Mouse (Mus musculus): ENCODE data around the gene Rbm10.

DNA sequence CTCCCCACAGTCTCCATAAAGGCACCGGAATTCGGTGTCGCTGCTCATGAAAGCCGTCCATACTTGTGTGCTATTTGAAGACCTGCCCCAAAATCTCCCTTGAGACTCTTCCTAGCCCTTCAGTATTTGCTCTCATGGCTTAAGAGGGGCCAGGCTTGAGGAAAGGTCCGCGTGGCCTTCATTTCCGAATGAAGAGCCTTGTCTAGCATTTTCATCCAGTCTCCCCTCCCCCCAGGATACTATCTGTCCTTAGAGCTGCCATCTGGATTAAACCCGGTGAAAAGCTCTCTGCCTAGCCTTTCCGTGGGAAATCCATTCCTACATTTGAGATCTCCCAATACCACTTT lies 46.1 kb downstream of the Rbm10 start:
- TF ChIP-seq EP300 (IDR thresholded peaks at IDR 0.05; ENCODE audit: low read depth in 1 of 2, low read length in 2 of 2): no peak
- TF ChIP-seq CTCF (IDR thresholded peaks at IDR 0.05 in 2 of 3, conservative IDR thresholded peaks at IDR 0.05 in 1 of 3; ENCODE audit: control insufficient read depth in 1 of 3, insufficient read depth in 1 of 3, low read depth in 2 of 3, low read length in 3 of 3, poor library complexity in 1 of 3, severe bottlenecking in 1 of 3): no peak
- TF ChIP-seq CHD1 (IDR thresholded peaks at IDR 0.05; ENCODE audit: low read depth, low read length): no peak; the same call in 1 of the 2 replicates
- no peak for TF ChIP-seq JUND (IDR thresholded peaks at IDR 0.05; ENCODE audit: low read depth, low read length)
- no peak for TF ChIP-seq MYB (IDR thresholded peaks at IDR 0.05; ENCODE audit: low read depth, low read length)
- no peak for TF ChIP-seq MYC (IDR thresholded peaks at IDR 0.05; ENCODE audit: low read depth, low read length)
- no peak for TF ChIP-seq POLR2A (IDR thresholded peaks at IDR 0.05; ENCODE audit: control insufficient read depth in 1 of 2, insufficient read depth in 1 of 2, low read depth in 1 of 2, low read length in 2 of 2, poor library complexity in 1 of 2)

All from MEL (cell line).